Mouse (Mus musculus) layer of hippocampus, adult 8-10 months (tissue): ENCODE results near the gene Dgkh. TPM values are rescaled to one million over a fixed set of nuclear protein-coding genes. Genes with fewer than 3 reads are reported as not detected.

Experiments
- DNase-seq, 2 experiments: peaks; one replicate each; pipeline ENCODE4 v3.0.0; 2022; ENCODE audit warnings: low spot score in 2 of 2
- total RNA-seq, 4 experiments: library from RNA; stranded (reverse); gene quantifications; 2 replicates each; pipeline ENCODE4 v1.2.4; 2022

The Dgkh gene
- total RNA-seq, 4 experiments from 2014 or later: 83.7 to 94.4 (median 90.7) TPM

DNA sequence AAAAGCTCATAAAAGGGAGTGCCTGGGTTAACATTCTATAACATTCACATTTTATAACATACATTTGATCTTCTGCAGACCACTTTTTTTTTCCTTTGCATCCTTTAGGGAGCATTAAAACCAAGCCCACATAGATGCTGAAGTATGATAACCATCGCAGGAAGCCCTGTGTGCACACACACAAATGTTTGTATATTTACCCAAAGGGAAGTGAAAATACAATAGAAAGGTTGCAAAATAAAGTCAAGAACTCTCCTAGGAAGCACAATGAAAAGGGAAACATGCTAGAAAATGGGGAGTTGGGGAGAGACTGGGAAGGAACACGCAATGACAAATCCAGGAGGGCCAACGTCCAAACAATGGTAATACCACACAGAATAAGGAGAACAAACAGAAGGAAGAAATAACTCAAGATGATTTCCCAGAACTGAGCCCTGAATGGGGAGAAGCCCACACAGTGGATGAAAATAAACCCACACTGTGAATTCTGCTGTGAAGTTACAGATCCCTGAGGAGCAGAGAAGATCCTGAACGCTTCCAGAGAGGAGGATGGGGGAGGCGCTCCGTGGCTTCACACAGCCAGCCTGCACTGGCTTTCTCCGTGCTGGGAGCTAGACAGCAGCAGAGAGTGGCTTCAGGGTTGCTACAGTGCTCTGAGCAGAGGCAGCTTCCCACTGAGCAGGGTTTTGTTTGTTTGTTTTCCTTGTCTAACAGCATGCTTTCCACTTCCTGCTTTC is 54.6 kb downstream of the Dgkh start:
- DNase-seq: peak in 1 of 2 experiments; percentile 51

DNA sequence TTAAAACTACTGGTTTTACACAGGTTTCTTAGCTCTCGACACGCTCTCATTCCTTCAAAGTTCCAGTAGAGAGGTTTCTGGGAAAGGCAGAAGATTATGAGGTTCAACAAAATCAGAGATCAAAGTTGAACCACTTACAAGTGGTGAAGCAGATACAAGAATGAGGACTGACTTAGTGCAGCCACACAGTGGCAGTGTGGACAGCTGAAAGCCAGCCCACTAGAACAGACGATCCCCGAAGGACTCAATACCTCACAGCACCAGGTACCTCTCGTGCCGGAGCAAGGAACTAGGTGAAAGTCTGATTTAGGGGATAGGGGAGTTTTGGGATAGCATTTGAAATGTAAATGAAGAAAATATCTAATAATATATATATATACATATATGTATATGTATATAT is 56.1 kb downstream of the Dgkh start:
- DNase-seq: no peak

DNA sequence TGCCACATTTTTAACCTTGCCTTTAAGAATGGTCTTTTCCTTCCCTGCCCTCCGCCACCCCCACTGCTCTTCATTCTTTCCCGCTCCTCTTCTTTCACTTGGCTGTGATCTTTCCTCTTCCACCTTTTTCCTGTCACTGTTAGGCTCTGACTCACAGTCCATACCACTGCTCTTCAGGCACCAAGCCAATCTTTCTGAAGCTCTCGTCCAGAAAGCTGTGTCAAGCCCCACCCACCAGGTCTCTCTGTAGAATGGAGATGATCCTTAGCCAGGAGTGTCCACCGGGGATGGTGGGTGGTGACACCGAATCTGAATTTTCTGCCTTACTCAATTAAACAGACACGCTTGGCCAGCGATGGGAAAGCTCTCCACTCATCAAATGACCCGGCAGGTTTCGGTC is 58.0 kb downstream of the Dgkh start:
- DNase-seq: no peak

DNA sequence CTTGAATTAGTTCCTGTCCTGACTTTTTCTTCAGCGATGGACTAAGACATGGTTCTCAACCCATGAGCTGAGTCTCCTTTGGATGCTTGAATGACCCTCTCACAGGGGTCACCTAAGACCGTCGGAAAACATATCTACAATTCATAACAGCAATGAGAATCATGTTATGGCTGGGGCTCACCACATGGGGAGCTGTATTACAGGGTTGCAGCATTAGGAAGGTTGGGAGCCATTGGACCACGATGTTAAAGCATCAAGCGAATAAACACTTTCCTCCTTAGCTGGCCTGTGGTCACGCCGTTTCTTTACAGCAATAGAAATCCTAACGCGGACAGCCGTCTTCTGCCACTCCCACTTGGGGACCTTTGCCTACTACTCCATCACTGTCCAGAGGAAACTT is 62.6 kb downstream of the Dgkh start:
- no peak for DNase-seq

DNA sequence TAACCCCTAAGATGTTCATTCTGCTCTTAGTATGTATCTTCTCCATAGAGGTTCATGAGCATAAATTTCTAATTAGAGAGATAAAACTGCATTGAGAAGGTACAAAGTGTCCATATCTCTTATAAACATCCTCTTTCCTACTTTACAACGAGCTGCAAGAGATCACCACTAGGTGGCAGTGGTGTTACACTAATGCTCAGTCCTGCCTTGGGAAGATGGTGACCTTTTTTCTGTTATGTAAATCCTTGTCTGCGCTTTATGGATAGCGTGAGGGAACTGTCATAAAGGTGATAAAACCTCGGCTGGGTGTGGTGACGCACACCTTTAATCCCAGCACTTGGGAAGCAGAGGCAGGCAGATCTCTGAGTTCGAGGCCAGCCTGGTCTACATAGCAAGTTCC is 64.3 kb downstream of the Dgkh start:
- DNase-seq: peak; percentile 67 to 86

DNA sequence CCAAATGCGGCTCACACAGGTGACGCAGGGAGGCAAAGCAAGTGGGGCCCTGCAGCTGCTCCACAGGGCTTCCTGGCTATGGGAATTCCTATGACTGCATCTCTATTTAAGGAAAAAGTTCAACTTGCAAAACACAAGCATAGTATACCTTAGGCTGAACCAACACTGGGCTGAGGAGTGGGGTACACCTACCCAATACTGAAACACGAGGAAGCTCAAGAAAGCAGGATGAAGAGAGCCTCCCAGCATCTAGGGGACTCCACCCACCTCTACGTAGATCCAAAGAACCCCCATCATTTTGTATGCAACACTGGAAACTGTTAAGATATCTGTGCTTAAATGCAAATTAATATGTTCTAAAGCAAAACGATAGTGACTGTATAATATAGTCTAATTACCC is 64.8 kb downstream of the Dgkh start:
- DNase-seq: no peak

DNA sequence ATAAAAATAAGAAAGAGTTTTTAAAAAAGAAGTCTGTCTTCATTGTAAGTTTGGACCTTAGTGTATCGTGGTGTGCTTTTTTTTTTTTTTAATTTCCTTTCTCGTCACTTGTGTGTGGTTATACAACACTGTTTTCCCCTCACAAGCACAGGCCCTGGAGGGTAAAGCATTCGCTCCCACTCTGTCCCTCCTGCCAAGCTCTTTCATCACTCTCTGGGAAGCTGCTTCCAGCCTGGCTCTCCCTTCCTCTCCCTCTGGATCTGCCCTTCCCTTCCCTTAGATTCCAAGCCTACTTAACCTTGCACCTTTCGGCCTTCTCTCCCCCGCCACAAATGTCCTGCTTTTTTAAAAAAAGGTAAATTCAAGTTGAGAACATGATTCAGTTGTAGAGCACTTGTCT is 69.9 kb downstream of the Dgkh start:
- no peak for DNase-seq

DNA sequence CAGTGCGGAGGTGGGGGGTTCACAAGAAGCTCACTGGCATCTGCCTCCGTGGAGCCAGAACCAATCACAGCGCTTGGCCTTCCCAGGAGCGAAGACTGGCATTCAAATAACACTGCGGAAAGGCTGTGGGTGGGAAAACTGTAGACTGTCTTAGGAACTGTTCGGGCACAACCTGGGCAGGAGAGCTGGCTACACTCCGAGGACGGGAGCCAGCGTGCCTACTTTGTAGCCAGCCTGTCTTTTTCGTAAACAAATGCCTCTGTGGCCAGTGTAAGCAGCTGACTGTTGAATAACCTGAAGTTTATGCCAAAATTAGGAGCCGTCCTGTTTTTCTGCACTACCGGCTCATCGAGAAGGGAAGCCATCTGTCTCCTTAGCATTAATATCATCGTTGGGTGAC is 71.1 kb downstream of the Dgkh start:
- peak in 1 of 2 experiments; percentile 25 for DNase-seq

DNA sequence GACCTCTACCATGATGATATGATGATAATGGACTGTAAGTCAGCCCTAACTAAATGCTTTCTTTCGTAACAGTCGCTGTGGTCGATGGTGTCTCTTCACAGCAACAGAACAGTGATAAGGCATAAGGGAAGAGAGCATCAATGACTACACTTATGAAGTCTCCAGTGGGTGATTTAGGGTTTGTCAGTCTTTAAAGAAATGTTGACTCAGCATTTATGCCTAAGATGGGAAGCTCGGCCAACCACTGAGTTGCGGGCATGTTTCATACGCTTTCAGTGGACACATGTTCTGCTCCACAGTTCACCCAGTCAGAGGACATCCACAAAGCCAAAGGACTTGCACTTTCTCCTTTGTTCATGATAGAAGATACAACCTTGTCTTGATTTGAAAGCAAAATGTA is 73.9 kb downstream of the Dgkh start:
- DNase-seq: no peak

DNA sequence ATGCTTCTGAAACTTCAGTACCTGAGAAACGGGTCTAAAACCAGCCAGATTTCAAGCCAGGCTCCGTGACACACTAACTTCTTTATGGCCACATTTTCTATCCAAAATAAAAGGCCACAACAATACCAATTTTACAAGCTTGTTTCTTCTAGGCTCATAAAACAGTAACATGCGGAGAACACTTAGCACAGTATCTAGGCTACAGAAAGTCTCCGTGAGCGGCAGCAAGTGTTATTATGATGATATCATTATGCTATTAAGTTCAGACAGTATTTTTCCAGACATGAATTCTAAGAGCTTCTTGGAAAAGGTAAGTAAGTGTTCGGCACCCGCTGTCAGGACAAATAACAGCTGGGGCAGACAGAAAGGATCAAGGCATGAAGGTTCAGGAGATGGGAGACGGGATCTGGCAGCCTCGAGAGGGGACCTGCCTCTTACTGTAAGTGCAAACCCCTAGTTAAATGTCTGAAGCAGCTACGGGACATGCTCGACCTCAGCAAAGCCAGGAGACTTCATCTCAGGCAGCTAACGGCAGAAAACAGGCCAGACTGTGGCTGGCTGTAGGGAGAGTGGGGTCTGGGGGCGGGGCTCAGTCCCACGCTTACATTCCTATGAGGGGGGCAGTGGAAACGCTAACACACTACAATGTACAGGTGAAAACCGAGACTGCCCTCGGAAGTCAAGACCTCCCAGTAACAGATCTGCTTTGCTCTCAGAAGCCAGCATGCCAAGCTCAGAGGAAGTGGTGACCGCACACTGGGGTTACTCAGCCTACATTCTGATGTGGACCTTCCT is 75.5 kb downstream of the Dgkh start:
- no peak for DNase-seq

DNA sequence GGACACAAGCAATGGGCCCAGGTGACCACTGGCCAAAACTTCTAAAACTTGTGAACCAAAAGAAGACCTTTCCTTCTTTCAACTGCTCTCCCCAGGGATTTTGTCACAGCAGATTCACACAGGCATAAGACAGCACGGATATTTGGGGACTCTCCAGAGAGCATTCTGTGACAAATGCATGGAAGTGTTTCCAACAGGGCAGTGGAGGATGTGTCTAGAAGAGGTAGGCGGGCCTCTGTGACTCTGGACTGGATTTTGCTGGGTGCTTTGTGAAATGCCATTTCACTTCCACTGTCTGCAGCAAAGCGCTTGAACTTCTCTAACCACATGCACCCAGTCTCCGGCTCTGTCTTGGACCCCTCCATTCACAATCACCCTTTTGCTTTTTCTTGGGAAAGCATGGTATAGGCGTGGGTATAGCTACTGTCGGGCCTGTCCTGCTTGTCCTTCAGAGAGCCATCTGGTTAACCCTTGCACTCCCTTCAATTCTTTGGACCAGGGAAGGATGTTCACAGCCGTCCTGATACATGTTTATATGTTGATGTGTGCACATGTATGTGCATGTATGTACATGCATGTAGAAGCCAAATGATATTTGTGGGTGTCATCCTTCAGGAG is 77.5 kb downstream of the Dgkh start:
- no peak for DNase-seq

DNA sequence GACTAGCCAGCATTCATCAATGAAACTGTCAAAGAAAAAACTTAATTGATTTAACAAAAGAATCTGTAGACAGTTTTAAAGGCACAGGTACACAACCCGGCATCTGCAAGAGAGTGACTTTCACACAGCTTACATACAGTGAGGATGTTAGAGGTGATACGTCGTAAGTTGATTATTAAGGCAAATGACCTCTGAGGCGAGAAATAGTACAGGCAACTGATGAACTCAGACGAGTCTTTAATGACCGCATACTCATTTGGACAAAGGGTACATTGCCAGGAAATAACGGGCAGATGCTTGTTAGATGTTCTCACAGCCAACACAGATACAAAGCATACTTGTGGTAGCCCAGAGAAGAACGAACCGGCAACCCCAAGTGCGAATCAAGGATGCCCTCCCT is 78.4 kb downstream of the Dgkh start:
- DNase-seq: no peak

DNA sequence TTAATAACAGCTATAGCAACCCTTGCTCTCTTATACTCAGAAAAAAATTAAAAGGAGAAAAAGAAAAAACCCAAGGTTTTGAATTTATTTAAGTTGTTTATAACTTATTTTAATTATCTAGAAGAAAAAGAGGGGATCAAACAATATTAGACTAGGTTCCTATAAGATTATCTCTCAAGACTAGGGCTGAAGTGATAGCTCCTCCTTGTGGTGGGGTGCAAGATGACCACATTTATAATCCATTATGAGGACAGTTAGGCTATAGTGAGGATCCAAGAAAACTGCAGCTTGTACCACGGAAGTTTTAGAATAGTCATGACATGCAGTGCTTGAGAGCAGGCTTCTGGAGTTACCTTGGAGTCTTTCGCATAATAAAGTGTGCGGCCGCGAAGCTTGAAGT is 79.2 kb downstream of the Dgkh start:
- no peak for DNase-seq

DNA sequence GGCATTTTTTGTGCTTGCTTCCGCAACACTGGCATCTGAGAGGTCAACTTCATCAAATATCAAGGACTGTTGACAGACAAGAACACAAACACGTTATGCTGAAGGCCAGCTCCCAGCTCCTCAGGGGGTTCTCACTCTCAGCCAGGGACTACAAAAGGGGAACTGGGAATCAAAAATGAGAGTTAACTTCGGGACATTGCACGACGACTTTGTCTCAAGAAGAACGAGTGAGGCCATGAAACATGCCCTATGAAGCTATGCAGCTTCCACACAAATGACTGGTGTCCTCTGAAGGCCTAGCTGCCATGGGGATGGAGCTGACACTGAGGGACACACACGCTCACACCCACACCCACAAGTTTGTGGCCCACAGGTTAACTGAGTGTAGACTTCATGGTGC is 80.9 kb downstream of the Dgkh start:
- DNase-seq: no peak

DNA sequence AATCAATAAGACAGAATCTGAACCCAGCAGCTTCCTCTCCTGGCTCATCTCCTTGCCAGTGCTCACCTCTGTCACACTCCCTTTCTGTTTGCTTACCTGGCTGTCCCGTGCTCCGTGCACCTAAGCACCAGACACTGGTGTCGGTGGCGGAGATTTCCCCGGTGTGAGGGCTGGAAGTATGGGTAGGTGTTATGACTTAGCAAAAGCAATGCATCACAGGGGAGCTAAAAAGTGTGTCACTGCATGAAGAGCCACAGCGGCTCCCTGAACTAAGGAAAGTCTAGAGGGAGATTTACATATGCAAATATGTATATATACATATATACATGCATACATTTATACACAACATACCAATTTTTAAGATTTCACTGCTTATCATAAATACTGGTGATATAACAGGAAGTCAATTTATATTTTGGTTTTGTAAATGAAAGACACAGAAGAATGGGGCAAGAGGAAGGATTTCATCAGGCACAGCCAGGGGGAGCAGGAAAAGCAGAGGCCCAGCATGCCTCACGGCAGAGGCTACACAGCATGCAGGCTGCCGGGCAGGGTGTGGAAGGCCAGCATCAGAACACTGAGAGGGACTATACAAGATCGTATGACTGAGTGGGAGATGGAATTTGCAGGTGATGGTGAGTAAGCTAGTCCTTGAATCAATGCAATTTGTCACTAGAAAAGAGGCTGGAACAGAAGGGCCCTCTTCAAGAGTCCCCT is 82.0 kb downstream of the Dgkh start:
- DNase-seq: no peak

DNA sequence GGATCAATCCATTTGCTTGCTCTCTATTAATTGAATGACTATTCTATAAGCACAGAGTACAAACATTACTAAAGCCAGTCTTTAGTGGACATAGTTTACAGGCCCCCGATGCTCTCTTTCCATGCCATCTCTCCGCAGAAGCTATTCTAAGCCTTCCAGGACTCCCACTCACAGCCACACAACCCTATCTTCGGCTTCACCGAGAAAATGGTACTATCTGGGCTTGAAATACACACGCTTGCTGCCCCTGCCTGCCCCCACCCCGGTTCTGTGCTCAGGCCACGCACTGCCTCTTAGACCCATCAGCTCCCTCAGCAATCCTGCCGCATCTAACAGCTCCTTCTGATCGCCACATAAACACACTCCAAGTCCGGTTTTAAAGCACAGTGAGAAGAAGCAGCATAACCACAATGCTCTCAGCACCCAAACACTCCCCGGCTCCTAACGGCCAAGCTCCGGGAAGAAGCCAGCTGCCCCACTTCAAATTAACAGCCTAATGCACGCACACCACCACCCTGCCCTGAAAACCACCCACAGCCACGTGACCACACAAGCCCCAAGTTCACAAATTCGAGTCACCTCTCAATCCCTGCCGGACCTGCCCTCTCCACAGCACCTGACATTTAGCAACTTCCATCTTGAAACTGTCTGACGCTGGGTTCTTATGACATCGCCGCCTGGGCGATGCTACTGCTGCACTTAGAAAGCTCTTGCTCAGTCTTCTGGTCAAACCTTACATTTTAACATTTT is 82.9 kb downstream of the Dgkh start:
- no peak for DNase-seq

DNA sequence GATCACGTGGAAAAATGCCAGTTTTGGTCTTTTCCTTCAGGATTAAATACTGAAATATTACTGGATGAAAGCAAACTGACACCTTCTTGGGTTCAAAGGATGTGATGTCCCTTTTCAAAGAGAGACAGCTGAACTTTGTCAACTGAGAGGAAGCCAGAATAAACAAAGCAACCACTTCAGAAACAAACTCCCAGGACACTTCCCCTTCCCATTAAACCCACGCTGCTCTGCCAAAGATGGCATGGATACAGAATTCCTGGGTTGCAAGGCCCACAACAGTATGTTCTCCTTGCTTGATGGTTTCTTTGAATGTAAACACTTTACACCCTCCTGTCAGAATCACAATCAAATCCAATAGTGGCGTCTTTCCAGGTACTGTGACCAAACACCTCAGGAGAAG is 87.0 kb downstream of the Dgkh start:
- no peak for DNase-seq

DNA sequence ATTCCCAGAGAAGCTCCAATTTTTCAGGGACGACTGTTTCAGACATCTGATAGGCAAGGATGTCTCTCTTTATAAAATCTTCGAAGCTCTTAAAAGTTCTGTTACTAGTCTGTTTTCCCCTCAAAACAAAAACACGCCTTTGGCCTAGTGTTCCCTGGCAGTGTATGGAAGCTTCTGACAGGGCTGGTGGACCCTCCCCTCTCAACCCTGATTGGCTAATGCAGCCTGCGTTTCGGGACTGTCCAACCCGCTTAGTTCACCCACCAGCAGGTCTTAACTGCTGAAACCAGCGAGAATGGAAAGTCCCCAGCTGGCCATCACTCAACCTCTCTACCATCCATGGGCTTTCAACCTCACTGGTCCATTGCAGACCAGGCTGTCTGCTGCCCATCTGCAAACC is 91.3 kb downstream of the Dgkh start:
- DNase-seq: no peak

DNA sequence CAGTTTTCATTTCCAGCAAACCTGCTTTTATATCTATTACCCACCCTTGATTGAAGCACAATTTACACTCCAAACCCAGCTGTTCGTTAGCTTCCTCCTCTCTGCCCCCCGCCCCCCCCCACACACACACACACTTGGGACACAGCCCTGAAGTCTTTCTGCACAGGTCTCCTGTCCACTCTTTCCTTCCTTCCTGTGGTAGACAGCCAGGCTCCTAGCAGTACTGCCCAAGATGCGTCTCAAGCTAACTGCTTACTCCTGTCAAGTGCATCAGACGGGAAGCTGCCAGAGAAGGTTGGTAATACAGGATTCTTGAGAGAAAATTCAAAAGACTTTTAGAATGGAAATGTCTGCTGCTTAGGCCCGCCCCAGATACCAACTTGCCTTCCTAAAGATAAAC is 92.9 kb downstream of the Dgkh start:
- no peak for DNase-seq

DNA sequence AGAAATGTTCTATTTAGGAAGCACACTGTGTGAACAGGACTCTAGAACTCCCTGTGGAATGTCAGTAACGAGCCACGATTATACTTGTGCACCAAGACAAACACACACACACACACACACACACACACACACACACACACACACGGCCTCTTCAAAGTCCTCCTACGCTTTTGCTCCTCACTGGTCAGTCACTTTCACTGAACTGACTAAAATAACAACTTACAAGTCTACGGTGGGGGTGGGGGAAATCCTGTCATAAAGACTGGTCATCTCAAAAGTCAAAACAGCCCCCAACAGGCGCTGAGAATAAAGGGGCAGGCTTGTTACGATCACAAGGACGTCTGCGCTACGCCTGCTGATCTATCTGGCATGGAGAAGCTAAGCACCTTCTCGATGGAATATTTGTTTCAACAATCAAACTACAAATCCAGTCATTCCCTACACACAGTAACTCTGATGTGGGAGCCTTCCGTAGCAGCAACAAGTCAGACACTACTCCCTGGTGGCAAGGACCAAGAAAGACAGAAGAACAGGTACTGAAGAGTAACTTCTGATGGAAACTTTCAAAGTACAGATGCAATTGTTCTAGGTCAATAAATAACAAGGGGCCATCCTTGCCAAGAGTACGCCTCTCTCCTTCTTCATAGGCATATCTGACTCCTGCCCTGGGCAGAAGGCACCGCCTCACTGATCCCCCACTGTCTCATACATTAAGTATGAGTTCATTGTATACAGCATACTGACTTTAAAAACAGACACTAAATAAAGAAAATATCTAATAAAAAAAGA is 96.8 kb downstream of the Dgkh start:
- no peak for DNase-seq
